Mouse (Mus musculus): ENCODE results near the gene Ppt2. TPM values are rescaled to one million over a fixed set of nuclear protein-coding genes. Genes with fewer than 3 reads are reported as not detected.

Gene Ppt2
- polyA plus RNA-seq, 1 experiment from 2014 or later, result 22.9 TPM

DNA sequence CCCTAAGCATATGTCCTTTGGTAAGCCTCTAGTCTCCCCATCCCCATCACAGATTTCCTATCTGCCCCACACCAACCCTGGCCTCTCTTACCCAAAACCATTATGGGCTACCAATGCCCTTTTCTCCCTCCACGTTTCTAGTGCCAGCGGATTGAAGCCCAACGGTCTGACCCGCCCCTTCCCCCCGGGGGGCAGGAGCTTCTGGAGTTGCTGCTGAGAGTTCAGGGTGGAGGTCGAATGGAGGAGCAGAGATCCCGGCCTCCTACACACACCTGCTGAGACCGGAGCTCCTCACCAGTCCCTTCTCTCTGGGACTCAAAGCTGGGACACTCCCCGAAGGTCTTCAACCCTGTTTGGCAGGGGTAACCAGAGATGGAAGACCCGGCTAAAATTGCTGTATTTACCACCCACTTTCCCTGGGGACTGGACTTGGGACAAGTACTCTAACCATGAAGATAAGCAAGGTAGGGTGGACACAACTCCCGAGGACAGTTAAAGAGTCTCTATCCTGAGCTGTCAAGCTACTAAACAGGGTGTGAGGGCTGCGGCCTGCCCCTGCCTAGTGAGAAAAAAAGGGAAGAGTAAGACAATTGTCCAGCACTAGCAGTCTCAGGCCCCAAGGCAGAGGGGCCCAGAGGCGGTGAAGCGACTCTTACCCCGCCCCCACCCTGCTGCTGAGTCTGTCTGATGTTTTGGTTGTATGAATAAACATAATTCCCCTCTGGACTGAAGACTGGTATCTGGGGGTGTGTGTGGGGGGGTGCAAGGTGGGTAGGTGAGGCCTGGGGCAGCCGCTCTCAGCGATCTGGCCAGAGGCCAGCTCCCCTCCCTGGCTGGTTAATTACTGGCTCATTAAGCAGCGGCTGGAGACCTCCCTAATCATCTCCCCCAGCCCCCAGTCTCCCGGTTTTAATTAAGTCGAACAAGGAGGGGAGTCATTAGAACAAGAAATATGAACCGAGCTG lies 37.0 kb downstream of the Ppt2 start, which contains the start of gene Pbx2:
TSS of gene Pbx2 (plus strand) at position 238 of the 965 bp plus-strand sequence.
- WGBS, result 5% methylated on average over 21 of the region's 21 CpGs
- Histone ChIP-seq H3K27ac (peak within 1 kb of the TSS; percentile 98), H3K9ac (peak within 1 kb of the TSS; percentile 98), H3K4me1 (replicated peaks) (peaks cover 71% of the 10 kb centered on the region), H3K4me2 (peak within 1 kb of the TSS; percentile 96), H3K4me3 (peak within 1 kb of the TSS; percentile 95), H3K36me3 (peaks cover 18% of the 10 kb centered on the region), H3K27me3 (no peaks in the 10 kb centered on the region), H3K9me3 (replicated peaks) (no peaks in the 10 kb centered on the region)
- 0 out of 2 replicates have a peak, but pooled peaks have one; percentile 3 for ATAC-seq (replicated peaks; ENCODE audit: insufficient number of reproducible peaks, insufficient read depth, low FRiP score, low read depth)

DNA sequence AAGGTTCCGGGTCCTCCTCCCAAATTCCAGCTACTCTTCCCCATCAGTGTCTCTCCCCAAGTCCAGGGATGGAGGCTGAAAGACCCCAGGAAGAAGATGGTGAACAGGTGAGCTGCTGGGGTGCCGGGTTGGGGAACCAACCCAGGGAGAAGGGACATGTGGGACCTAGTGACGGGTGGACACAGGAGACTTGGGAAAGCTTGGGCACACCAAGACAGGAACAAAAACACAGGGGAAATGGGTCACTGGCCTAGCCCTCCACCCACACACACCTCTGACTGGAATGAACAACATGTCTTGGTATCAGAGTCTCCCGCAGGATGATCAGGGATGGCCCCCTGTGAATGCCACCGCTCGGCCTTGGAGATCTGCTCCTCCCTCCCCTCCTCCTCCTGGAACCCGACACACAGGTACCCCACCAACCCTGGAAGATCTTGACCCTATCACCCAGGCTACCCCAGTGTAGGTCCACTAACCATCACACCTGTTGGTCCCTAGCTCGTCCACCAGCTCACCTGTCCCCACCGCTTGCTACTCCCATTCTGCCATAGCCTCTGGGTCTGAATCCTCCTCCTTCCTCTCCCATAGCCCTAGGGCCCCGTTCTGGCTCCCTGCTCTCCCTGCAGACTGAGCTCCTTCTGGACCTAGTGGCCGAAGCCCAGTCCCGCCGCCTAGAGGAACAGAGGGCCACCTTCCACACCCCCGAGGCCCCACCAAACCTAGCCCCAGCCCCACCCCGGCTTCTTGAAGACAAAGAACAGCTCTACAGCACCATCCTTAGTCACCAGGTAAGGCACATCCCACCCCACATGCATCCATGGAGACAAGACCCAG lies 37.9 kb downstream of the Ppt2 start:
- Histone ChIP-seq H3K27ac (peak overlapping the region; percentile 98), H3K9me3 (replicated peaks) (no peaks in the 10 kb centered on the region), H3K9ac (peak overlapping the region; percentile 4; the same call in 1 of the 2 replicates), H3K4me2 (peak overlapping the region; percentile 96), H3K36me3 (peaks cover 10% of the 10 kb centered on the region; the same call in 1 of the 2 replicates), H3K27me3 (peaks cover 3% of the 10 kb centered on the region; the same call in 1 of the 2 replicates), H3K4me3 (peak overlapping the region; percentile 95), H3K4me1 (replicated peaks) (peaks cover 73% of the 10 kb centered on the region)
- no peak for ATAC-seq (replicated peaks; ENCODE audit: insufficient number of reproducible peaks, insufficient read depth, low FRiP score, low read depth)
- WGBS, result 70% methylated on average over 15 of the region's 15 CpGs

DNA sequence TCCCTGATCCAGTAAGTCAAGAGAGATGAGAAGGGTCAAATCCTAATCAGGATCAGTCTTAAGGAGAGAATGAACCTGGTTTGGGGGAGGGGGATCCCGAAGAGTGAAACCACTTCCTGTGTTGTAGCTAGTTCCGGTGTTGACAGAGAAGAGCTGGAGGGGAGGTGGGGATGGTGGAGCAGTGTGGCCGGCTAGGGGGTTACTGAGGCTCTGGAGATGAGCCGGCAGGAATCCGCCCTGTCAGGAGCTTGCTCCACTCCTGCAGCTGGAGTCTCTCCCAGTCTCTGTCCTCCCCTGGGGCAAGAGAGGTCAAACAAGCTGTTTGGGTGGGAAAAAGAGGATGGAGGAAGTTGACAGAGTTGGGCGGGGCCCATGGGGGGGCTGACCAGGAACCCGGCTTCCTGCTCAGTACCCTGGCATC lies 38.6 kb downstream of the Ppt2 start, which contains the start of gene Gpsm3:
TSS of gene Gpsm3 (plus strand) at position 126 of the 421 bp plus-strand sequence.
- Histone ChIP-seq H3K4me2 (peak within 1 kb of the TSS; percentile 96), H3K4me1 (replicated peaks) (peaks cover 69% of the 10 kb centered on the region), H3K9me3 (replicated peaks) (no peaks in the 10 kb centered on the region), H3K27me3 (peaks cover 3% of the 10 kb centered on the region; the same call in 1 of the 2 replicates), H3K27ac (peak within 1 kb of the TSS; percentile 98), H3K4me3 (peak within 1 kb of the TSS; percentile 95), H3K36me3 (peaks cover 4% of the 10 kb centered on the region; the same call in 1 of the 2 replicates), H3K9ac (peak within 1 kb of the TSS; percentile 4)
- WGBS, result 21% methylated on average over 7 of the region's 7 CpGs
- ATAC-seq (replicated peaks; ENCODE audit: insufficient number of reproducible peaks, insufficient read depth, low FRiP score, low read depth), result no peak

DNA sequence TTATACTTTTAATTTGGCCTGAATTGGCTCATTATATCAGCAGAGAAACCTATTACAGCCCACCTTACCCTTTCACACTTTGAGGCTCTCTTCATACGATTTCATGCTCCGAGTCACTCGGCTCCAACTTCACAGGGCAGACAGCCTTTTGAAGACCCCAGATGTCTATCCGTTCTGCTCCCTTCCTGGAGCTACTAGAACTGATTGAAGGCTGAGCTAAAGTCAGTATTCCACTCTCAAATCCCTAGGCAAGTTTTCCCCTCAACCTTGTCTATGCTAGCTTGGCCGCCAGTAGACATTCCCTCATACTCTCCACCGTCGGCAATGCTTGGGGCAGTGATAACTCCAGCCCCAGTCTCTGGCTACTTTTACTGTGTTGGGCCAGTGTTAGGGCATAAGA lies 39.1 kb downstream of the Ppt2 start:
- H3K4me1 ChIP-seq (replicated peaks), result peaks cover 65% of the 10 kb centered on the region
- H3K4me2 ChIP-seq, result peak overlapping the region; percentile 96
- ATAC-seq (replicated peaks; ENCODE audit: insufficient number of reproducible peaks, insufficient read depth, low FRiP score, low read depth), result no peak
- H3K9ac ChIP-seq, result no peak overlapping the region
- H3K27ac ChIP-seq, result peak overlapping the region; percentile 98
- H3K27me3 ChIP-seq, result peaks cover 3% of the 10 kb centered on the region; the same call in 1 of the 2 replicates
- H3K36me3 ChIP-seq, result no peaks in the 10 kb centered on the region; the same call in 1 of the 2 replicates
- no peaks in the 10 kb centered on the region for H3K9me3 ChIP-seq (replicated peaks)
- H3K4me3 ChIP-seq, result peak overlapping the region; percentile 95
- WGBS, result 31% methylated on average over 7 of the region's 7 CpGs

DNA sequence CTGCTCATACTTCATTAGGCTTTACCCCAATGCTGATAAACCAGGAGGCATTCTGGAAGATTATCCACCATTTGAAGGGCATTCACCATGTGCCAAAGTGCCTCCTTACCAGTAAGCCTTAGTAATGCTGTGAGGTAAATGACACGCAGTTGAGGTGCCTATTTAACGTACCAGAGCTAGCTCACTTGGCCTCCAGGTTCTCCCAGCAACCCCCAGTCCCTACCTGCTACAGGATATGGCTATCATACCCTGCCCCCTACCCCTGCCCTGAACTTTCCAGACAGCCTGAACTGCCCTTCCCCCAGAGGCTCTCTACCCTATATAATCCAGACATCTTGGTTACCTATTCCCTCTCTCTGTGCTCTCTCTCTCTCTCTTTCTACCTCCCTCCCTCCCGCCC lies 39.5 kb downstream of the Ppt2 start:
- Histone ChIP-seq H3K4me2 (peak overlapping the region; percentile 96; the same call in 1 of the 2 replicates), H3K27ac (0 out of 2 replicates have a peak overlapping the region, but pooled peaks have one; percentile 25), H3K36me3 (no peaks in the 10 kb centered on the region), H3K4me1 (replicated peaks) (peaks cover 60% of the 10 kb centered on the region), H3K4me3 (peak overlapping the region; percentile 78; the same call in 1 of the 2 replicates), H3K9ac (no peak overlapping the region), H3K27me3 (peaks cover 3% of the 10 kb centered on the region; the same call in 1 of the 2 replicates), H3K9me3 (replicated peaks) (no peaks in the 10 kb centered on the region)
- ATAC-seq (replicated peaks; ENCODE audit: insufficient number of reproducible peaks, insufficient read depth, low FRiP score, low read depth), result no peak
- 69% methylated on average over 3 of the region's 3 CpGs for WGBS

DNA sequence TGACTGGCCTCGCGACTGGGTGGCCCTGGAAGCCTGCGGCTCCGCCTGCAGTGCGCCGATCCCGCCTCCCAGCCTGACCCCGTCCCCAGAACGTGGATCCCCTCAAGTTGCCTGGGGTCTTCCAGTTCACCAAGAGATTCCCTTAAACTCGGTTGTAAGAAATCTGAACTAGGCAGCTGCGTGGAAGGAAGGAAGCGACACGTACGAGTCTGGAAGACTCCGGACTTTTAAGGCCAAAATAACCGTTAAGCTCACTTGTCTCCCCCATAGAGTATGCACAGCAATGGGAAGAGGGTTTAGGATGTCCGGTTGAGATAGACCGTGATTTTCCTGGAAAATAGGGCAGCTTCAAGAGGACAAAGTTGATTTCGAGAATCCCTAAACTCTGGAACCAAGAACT lies 40.5 kb downstream of the Ppt2 start:
- Histone ChIP-seq H3K9me3 (replicated peaks) (no peaks in the 10 kb centered on the region), H3K27me3 (peaks cover 3% of the 10 kb centered on the region; the same call in 1 of the 2 replicates), H3K9ac (peak overlapping the region; percentile 82), H3K27ac (peak overlapping the region; percentile 98), H3K4me2 (peak overlapping the region; percentile 96), H3K4me3 (peak overlapping the region; percentile 78), H3K4me1 (replicated peaks) (peaks cover 51% of the 10 kb centered on the region), H3K36me3 (no peaks in the 10 kb centered on the region)
- no peak for ATAC-seq (replicated peaks; ENCODE audit: insufficient number of reproducible peaks, insufficient read depth, low FRiP score, low read depth)
- 2% methylated on average over 19 of the region's 19 CpGs for WGBS

DNA sequence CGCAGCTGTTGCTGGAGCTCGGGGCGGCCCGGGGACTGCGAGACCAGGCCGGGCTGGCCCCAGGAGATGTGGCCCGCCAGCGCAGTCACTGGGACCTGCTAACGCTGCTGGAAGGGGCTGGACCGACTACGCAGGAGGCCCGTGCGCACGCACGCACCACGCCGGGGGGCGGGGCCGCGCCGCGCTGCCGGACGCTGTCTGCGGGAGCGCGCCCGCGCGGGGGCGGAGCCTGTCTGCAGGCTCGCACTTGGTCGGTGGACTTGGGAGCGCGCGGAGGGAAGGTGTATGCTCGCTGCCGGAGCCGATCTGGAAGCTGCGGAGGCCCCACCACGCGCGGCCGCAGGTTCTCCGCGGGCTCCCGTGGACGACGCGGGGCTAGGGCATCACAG lies 40.9 kb downstream of the Ppt2 start:
- peak overlapping the region; percentile 82 for H3K9ac ChIP-seq
- peaks cover 51% of the 10 kb centered on the region for H3K4me1 ChIP-seq (replicated peaks)
- peaks cover 3% of the 10 kb centered on the region; the same call in 1 of the 2 replicates for H3K27me3 ChIP-seq
- peak overlapping the region; percentile 96 for H3K4me2 ChIP-seq
- H3K27ac ChIP-seq, result peak overlapping the region; percentile 98
- ATAC-seq (replicated peaks; ENCODE audit: insufficient number of reproducible peaks, insufficient read depth, low FRiP score, low read depth), result peak; percentile 84
- under 1% methylated on average over 50 of the region's 50 CpGs for WGBS
- H3K9me3 ChIP-seq (replicated peaks), result no peaks in the 10 kb centered on the region
- no peaks in the 10 kb centered on the region for H3K36me3 ChIP-seq
- peak overlapping the region; percentile 78 for H3K4me3 ChIP-seq

DNA sequence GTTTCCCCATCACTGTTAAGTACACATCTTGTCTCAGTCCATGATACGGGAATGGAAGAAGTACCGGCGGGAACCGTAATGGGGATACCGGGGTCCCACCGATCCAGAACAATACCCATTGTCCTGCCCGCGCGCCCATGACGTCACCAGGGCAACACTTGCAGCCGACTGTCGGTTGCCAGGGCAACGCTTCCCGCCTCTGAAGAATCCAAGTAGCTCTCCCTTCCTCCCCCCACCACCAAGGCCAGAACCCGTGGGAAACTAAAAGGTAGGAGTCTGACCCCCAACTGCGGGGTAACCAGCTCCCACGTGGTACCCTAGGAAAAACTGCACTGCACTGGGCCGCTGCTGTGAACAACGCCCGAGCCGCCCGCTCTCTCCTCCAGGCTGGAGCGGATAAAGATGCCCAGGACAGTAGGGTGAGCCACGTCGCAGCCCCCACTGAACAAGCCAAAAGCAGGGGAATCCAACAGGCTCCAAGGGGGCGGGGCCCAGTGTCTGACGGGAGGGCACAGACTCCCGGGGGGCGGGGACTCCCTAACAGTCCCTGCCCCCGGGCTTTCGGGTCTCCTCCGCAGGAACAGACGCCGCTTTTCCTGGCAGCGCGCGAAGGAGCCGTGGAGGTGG lies 41.4 kb downstream of the Ppt2 start:
- Histone ChIP-seq H3K4me3 (peak overlapping the region; percentile 78), H3K27ac (peak overlapping the region; percentile 98), H3K27me3 (peaks cover 3% of the 10 kb centered on the region; the same call in 1 of the 2 replicates), H3K36me3 (no peaks in the 10 kb centered on the region), H3K9ac (peak overlapping the region; percentile 82), H3K4me1 (replicated peaks) (peaks cover 51% of the 10 kb centered on the region), H3K4me2 (peak overlapping the region; percentile 96), H3K9me3 (replicated peaks) (no peaks in the 10 kb centered on the region)
- peak; percentile 80 for ATAC-seq (replicated peaks; ENCODE audit: insufficient number of reproducible peaks, insufficient read depth, low FRiP score, low read depth)
- WGBS, result under 1% methylated on average over 38 of the region's 38 CpGs

DNA sequence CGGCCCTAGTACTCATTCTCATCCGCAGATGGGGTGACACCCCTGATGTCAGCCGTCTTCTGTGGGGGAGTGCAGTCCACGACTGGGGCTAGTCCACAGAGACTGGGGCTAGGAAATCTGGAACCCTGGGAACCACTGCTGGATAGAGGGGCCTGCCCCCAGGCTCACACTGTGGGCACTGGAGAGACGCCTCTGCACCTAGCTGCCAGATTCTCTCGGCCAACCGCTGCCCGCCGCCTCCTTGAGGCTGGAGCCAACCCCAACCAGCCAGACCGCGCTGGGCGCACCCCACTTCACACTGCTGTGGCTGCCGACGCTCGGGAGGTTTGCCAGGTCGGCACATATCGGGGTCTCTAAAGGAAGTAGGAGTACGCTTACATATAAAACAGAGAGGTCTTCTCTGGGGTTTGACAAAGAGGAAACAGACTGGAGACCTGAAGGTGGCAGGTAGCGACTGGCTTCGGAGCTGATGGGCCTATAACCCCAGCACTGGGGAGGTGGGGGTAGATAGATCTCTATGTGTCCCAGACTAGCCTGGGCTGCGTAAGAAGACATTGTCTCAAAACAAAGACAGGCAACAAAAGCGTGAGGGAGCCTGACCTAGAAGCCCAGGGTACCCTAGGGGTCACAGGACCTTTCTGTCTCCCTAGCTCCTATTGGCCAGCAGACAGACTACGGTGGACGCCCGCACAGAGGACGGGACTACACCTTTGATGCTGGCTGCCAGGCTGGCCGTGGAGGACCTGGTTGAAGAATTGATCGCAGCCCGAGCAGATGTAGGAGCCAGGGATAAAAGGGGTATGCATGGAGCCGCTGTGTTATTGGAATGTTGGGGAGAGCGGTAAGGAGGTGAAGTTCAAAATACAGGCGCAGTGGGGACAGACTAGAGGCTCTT lies 42.2 kb downstream of the Ppt2 start:
- 33% methylated on average over 32 of the region's 32 CpGs for WGBS
- peaks cover 45% of the 10 kb centered on the region for H3K4me1 ChIP-seq (replicated peaks)
- no peak for ATAC-seq (replicated peaks; ENCODE audit: insufficient number of reproducible peaks, insufficient read depth, low FRiP score, low read depth)

More for the DNA sequence above, 42.2 kb downstream of the Ppt2 start:
- Histone ChIP-seq H3K4me3 (peak overlapping the region; percentile 78), H3K27me3 (peaks cover 3% of the 10 kb centered on the region; the same call in 1 of the 2 replicates), H3K4me2 (peak overlapping the region; percentile 96), H3K27ac (peak overlapping the region; percentile 98), H3K9me3 (replicated peaks) (no peaks in the 10 kb centered on the region), H3K36me3 (no peaks in the 10 kb centered on the region), H3K9ac (peak overlapping the region; percentile 82)
